Mouse (Mus musculus) small intestine, adult 2 months (tissue): ENCODE results near the gene Ms4a6b. TPM values are rescaled to one million over a fixed set of nuclear protein-coding genes. Genes with fewer than 3 reads are reported as not detected.

Experiments
- H3K27ac ChIP-seq: fragments of 200-500 bp; 2 replicates; pipeline ENCODE4 v1.5.1; 2012; ENCODE audit warnings: low read depth, low read length, control low read depth, inconsistent platforms; ENCODE audit not compliant: insufficient read depth
- H3K27me3 ChIP-seq: fragments of 200-500 bp; 2 replicates; pipeline ENCODE4 v1.6.1; 2012; ENCODE audit warnings: mild to moderate bottlenecking, moderate library complexity, low read length, inconsistent platforms; ENCODE audit not compliant: control insufficient read depth, insufficient read depth
- H3K36me3 ChIP-seq: fragments of 200-500 bp; 2 replicates; pipeline ENCODE4 v1.6.1; 2012; ENCODE audit warnings: mild to moderate bottlenecking, low read length, control low read depth, inconsistent platforms; ENCODE audit not compliant: control insufficient read depth, insufficient read depth
- H3K4me1 ChIP-seq: fragments of 200-500 bp; 2 replicates; pipeline ENCODE4 v1.6.1; 2012; ENCODE audit warnings: low read length, inconsistent platforms, mixed read lengths; ENCODE audit not compliant: control insufficient read depth, insufficient read depth, insufficient read length
- H3K4me3 ChIP-seq: fragments of 200-500 bp; 2 replicates; pipeline ENCODE4 v1.5.1; 2012; ENCODE audit warnings: low read depth, mild to moderate bottlenecking, control low read depth, inconsistent platforms, low read length, moderate library complexity
- CTCF ChIP-seq: fragments of 200-500 bp; IDR thresholded peaks from 2 replicates; pipeline ENCODE4 v1.5.1; 2012; ENCODE audit warnings: low read depth, mild to moderate bottlenecking, control low read depth, inconsistent platforms, low read length, moderate library complexity, mixed read lengths; ENCODE audit not compliant: insufficient replicate concordance, insufficient read length; ENCODE audit errors: extremely low read depth
- POLR2A ChIP-seq: fragments of 200-500 bp; IDR thresholded peaks from 2 replicates; pipeline ENCODE4 v1.6.1; 2012; ENCODE audit warnings: low read depth, mild to moderate bottlenecking, control low read depth, inconsistent platforms, low read length, moderate library complexity
- WGBS: fragments of 180-500 bp; shearing (Covaris S2); methylation state at CpG from one replicate; pipeline ENCODE4 v1.1.7; 2018; 5-methylcytosine and 5-hydroxymethylcytosine counted together
- polyA plus RNA-seq: library from polyadenylated mRNA; depleted of rRNA; stranded (reverse); fragments of >200 nt; gene quantifications from 2 replicates; pipeline ENCODE4 v1.2.3, GENCODE M21; 2012; rRNA removed

Gene Ms4a6b
- polyA plus RNA-seq, 1 experiment = 1.2 TPM

- 83% methylated on average over 8 of the region's 8 CpGs for WGBS
Measured at GRCm38 (mm10) chr19:11574965-11575364, 58.7 kb downstream of the Ms4a6b start.

More at GRCm38 (mm10) chr19:11574965-11575364, 58.7 kb downstream of the Ms4a6b start:
- TF ChIP-seq CTCF (no peak), POLR2A (no peak)
- no peaks in the 10 kb centered on the region for H3K4me1 ChIP-seq
- no peak overlapping the region for H3K27ac ChIP-seq
- H3K27me3 ChIP-seq = no peaks in the 10 kb centered on the region
- no peak overlapping the region for H3K4me3 ChIP-seq
- H3K36me3 ChIP-seq = no peaks in the 10 kb centered on the region

Other genes with a start within 250 kb of the Ms4a6b start
- gene Ms4a5, start 232.6 kb upstream of the Ms4a6b start, polyA plus RNA-seq = not detected in 2 replicates
- 0.05 and 0.10 TPM in 2 replicates for gene Ms4a14, start 202.1 kb upstream of the Ms4a6b start, polyA plus RNA-seq
- gene Ms4a7, start 180.4 kb upstream of the Ms4a6b start, polyA plus RNA-seq = 0.91 and 1.0 TPM in 2 replicates
- gene Ms4a4a, start 141.0 kb upstream of the Ms4a6b start, polyA plus RNA-seq = 0.35 and 0.41 TPM in 2 replicates
- 0.27 and 0.51 TPM in 2 replicates for gene Ms4a4c, start 111.7 kb upstream of the Ms4a6b start, polyA plus RNA-seq
- gene Ms4a4b, start 73.0 kb upstream of the Ms4a6b start, polyA plus RNA-seq = 0.60 and 0.63 TPM in 2 replicates
- gene Ms4a6c, start 47.1 kb upstream of the Ms4a6b start, polyA plus RNA-seq = 1.1 and 1.6 TPM in 2 replicates
- 0.28 and 0.82 TPM in 2 replicates for gene Gm8369, start 30.6 kb upstream of the Ms4a6b start, polyA plus RNA-seq
- 5.5 and 6.6 TPM in 2 replicates for gene Ms4a4d, start 20.3 kb downstream of the Ms4a6b start, polyA plus RNA-seq
- gene Ms4a6d, start 88.3 kb downstream of the Ms4a6b start, polyA plus RNA-seq = 1.5 and 1.7 TPM in 2 replicates
- gene Ms4a2, start 107.2 kb downstream of the Ms4a6b start, polyA plus RNA-seq = not detected in 2 replicates
- not detected in 2 replicates for gene Ms4a3, start 124.3 kb downstream of the Ms4a6b start, polyA plus RNA-seq
- not detected in 2 replicates for gene Oosp2, start 144.0 kb downstream of the Ms4a6b start, polyA plus RNA-seq
- 0.38 TPM in 1 of 2 replicates, not detected in the other for gene Oosp1, start 174.6 kb downstream of the Ms4a6b start, polyA plus RNA-seq
- gene Oosp3, start 180.5 kb downstream of the Ms4a6b start, polyA plus RNA-seq = not detected in 2 replicates
- 0.09 and 8.4 TPM in 2 replicates for gene Gif, start 231.0 kb downstream of the Ms4a6b start, polyA plus RNA-seq